Mouse (Mus musculus): ENCODE data around the gene Arrdc5. TPM values are rescaled to one million over a fixed set of nuclear protein-coding genes. Genes with fewer than 3 reads are reported as not detected.

The Arrdc5 gene
- total RNA-seq, 2 experiments from 2014 or later, result not detected

- H3K27ac ChIP-seq, result no peak overlapping the region
- intact Hi-C loops (cut with DNase I), result no loop called here
- no peak for TF ChIP-seq CTCF (IDR thresholded peaks at IDR 0.05)
- DNase-seq (ENCODE audit: extremely low spot score in 1 of 2, low spot score in 2 of 2), result no peak
- no peak overlapping the region for H3K4me3 ChIP-seq
Measured at GRCm38 (mm10) chr17:56302363-56302996, 2.4 kb upstream of the Arrdc5 start.

- DNase-seq (ENCODE audit: extremely low spot score in 1 of 2, low spot score in 2 of 2), result no peak
- intact Hi-C loops (cut with DNase I), result no loop called here
- no peak overlapping the region for H3K27ac ChIP-seq
- no peak overlapping the region for H3K4me3 ChIP-seq
- no peak for TF ChIP-seq CTCF (IDR thresholded peaks at IDR 0.05)
Measured at GRCm38 (mm10) chr17:56298238-56298637, 1.8 kb downstream of the Arrdc5 start.

- DNase-seq (ENCODE audit: extremely low spot score in 1 of 2, low spot score in 2 of 2), result no peak
- TF ChIP-seq CTCF (IDR thresholded peaks at IDR 0.05), result no peak
- no peak overlapping the region for H3K27ac ChIP-seq
- H3K4me3 ChIP-seq, result no peak overlapping the region
- intact Hi-C loops (cut with DNase I), result no loop called here
Measured at GRCm38 (mm10) chr17:56296201-56296600, 3.9 kb downstream of the Arrdc5 start.

- Histone ChIP-seq H3K27ac (no peak overlapping the region), H3K4me3 (no peak overlapping the region)
- intact Hi-C loops (cut with DNase I), result no loop called here
- no peak for DNase-seq (ENCODE audit: extremely low spot score in 1 of 2, low spot score in 2 of 2)
- no peak for TF ChIP-seq CTCF (IDR thresholded peaks at IDR 0.05)
Measured at GRCm38 (mm10) chr17:56294241-56294640, 5.8 kb downstream of the Arrdc5 start.

- intact Hi-C loops (cut with DNase I), result no loop called here
- Histone ChIP-seq H3K4me3 (no peak overlapping the region), H3K27ac (no peak overlapping the region)
- no peak for TF ChIP-seq CTCF (IDR thresholded peaks at IDR 0.05)
- DNase-seq (ENCODE audit: extremely low spot score in 1 of 2, low spot score in 2 of 2), result no peak
Measured at GRCm38 (mm10) chr17:56293291-56293690, 6.8 kb downstream of the Arrdc5 start.

- Histone ChIP-seq H3K4me3 (no peak within 1 kb of the TSS), H3K27ac (no peak within 1 kb of the TSS)
- no peak for DNase-seq (ENCODE audit: extremely low spot score in 1 of 2, low spot score in 2 of 2)
- TF ChIP-seq CTCF (IDR thresholded peaks at IDR 0.05), result no peak
- intact Hi-C loops (cut with DNase I), result no loop called here
Measured at GRCm38 (mm10) chr17:56292531-56293222, 7.4 kb downstream of the Arrdc5 start, which contains the start of gene Plin3. Gene Plin3, minus strand, starts transcription at chr17:56292873.

GRCm38 (mm10) chr17:56291826-56292475, 8.1 kb downstream of the Arrdc5 start:
- no peak for TF ChIP-seq CTCF (IDR thresholded peaks at IDR 0.05)
- DNase-seq (ENCODE audit: extremely low spot score in 1 of 2, low spot score in 2 of 2), result no peak
- Histone ChIP-seq H3K27ac (no peak overlapping the region), H3K4me3 (no peak overlapping the region)
- intact Hi-C loops (cut with DNase I), result no loop called here

- intact Hi-C loops (cut with DNase I), result no loop called here
- TF ChIP-seq CTCF (IDR thresholded peaks at IDR 0.05), result peak; percentile 87
- DNase-seq (ENCODE audit: extremely low spot score in 1 of 2, low spot score in 2 of 2), result peak; percentile 56 to 68
- Histone ChIP-seq H3K27ac (peak overlapping the region; percentile 20; the same call in 1 of the 2 replicates), H3K4me3 (peak overlapping the region; percentile 40; the same call in 1 of the 2 replicates)
Measured at GRCm38 (mm10) chr17:56291171-56291511, 8.9 kb downstream of the Arrdc5 start.

GRCm38 (mm10) chr17:56290388-56291170, 9.5 kb downstream of the Arrdc5 start:
- intact Hi-C loops (cut with DNase I), result no loop called here
- TF ChIP-seq CTCF (IDR thresholded peaks at IDR 0.05), result no peak
- Histone ChIP-seq H3K4me3 (peak overlapping the region; percentile 40), H3K27ac (peak overlapping the region; percentile 75)
- DNase-seq (ENCODE audit: extremely low spot score in 1 of 2, low spot score in 2 of 2), result peak; percentile 49 to 69

GRCm38 (mm10) chr17:56289371-56290331, 10.4 kb downstream of the Arrdc5 start:
- Histone ChIP-seq H3K4me3 (peak overlapping the region; percentile 40), H3K27ac (peak overlapping the region; percentile 74)
- no peak for TF ChIP-seq CTCF (IDR thresholded peaks at IDR 0.05)
- DNase-seq (ENCODE audit: extremely low spot score in 1 of 2, low spot score in 2 of 2), result no peak
- intact Hi-C loops (cut with DNase I), result no loop called here

GRCm38 (mm10) chr17:56288866-56289265, 11.2 kb downstream of the Arrdc5 start:
- intact Hi-C loops (cut with DNase I), result no loop called here
- no peak overlapping the region for H3K27ac ChIP-seq
- no peak for TF ChIP-seq CTCF (IDR thresholded peaks at IDR 0.05)

More at GRCm38 (mm10) chr17:56288866-56289265, 11.2 kb downstream of the Arrdc5 start:
- DNase-seq (ENCODE audit: extremely low spot score in 1 of 2, low spot score in 2 of 2), result no peak
- H3K4me3 ChIP-seq, result no peak overlapping the region

Data from left cerebral cortex, adult 2 months (tissue).